ENCODE assay signal across 12 mouse cellular contexts in the genomic region with DNA sequence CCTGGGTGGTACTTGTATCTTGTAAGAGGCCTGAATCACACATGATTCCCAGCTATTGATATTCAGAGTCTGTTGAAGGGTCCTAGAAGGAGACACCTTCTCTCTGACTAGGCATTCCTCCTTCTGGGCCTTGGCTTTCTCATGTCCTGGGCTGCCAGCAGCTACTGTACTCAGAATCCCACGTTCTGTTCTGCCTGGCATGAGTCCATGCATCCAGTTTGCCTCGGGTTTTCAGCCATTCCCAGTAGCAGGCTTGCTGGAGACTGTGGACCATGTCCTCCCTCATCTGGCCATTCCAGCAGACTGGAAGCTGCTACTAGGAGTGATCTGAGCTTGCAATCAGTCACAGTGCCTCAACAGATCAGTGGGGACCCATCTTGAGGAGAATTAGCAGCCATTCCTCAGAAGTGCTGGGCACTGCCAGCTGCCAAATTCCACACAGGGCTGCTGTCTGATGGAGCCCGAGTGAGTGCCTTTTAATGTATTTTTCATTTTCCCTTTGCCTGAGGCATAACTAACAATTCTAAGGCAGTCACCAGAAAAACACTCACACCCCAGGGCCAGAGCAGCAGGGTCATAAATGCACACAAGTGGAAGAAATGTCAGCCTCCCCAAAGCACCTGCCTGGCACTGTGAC.
A peak's percentile ranks its signal among the peaks of the same experiment; 100 is the strongest.
DNase-seq lines count a peak whose midpoint lies in the region.
"Had no signal": no experiment of that assay in that cellular context is flagged by ENCODE, and none has a peak within 500 bp of the region (broad histone marks: within the 10 kb centered on the region; RNA-seq: fewer than 3 reads in every experiment).

No protein-coding gene starts in this region.

- DNase-seq in cerebellum, adult 8-10 months: peak; percentile 7
- no peak for DNase-seq in cerebellum, postnatal 4 days (ENCODE audit: low spot score in 2 of 2)
- DNase-seq in kidney, postnatal 14 days: peak; percentile 5
- no peak for DNase-seq in kidney, adult 9 months
- peak; percentile 31 for DNase-seq in brain, adult 2 months (ENCODE audit: low read depth, low spot score)
- peak; percentile 37 to 51 for DNase-seq in cerebellum, postnatal 25 days
- DNase-seq in frontal cortex, postnatal 36 days (ENCODE audit: low spot score in 2 of 2): no peak
- no peak for DNase-seq in adrenal gland, adult (ENCODE audit: inconsistent age in 2 of 2, low spot score in 1 of 2)
- DNase-seq: adrenal gland, postnatal 14 days; heart, postnatal 36 days; liver, embryonic 13.5 days; thymus, postnatal 4 days had no signal

Comparison
In these comparisons a context has a peak if more than half of its experiments do, and no peak if none do; other contexts are left out.
1. DNase-seq: peak in cerebellum, adult 8-10 months (single experiment), kidney, postnatal 14 days (single experiment), brain, adult 2 months (single experiment) and cerebellum, postnatal 25 days (2 of 2); none in cerebellum, postnatal 4 days (0 of 2), kidney, adult 9 months (single experiment), frontal cortex, postnatal 36 days (0 of 2) and adrenal gland, adult (0 of 2).